ENCODE assay signal across 17 mouse cellular contexts in the genomic region with DNA sequence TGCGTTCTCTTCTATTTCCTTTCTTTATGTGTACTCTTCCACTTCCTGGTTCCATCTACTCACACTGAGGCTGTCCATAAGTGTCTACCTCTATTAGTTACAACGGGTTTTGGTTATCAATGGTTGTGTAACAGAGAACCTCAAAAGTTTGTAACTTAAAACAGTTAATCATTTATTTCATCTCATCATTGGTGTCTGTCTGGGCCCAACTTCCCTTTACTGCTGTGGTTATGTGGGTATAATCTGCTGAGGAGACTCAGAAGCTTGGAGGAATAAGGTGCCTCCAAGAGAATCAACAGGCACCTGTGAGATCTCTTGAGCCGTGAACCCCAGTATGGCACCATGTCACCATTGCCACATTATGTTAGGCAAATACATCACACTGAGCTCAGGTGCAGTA.
"Had no signal": no experiment of that assay in that cellular context is flagged by ENCODE, and none has a peak within 500 bp of the region (broad histone marks: within the 10 kb centered on the region; RNA-seq: fewer than 3 reads in every experiment).

No protein-coding gene starts in this region.

- H3K27me3 ChIP-seq: liver, embryonic 13.5 days; megakaryocyte, embryonic 14.5 days; midbrain, embryonic 13.5 days had no signal

- H3K9ac ChIP-seq: liver, embryonic 13.5 days; midbrain, embryonic 13.5 days had no signal

- H3K9me3 ChIP-seq: liver, embryonic 13.5 days; megakaryocyte, embryonic 14.5 days; midbrain, embryonic 10.5 days; midbrain, embryonic 13.5 days had no signal

- H3K4me3 ChIP-seq: layer of hippocampus, adult 2 months; liver, embryonic 13.5 days; megakaryocyte, embryonic 14.5 days; midbrain, embryonic 10.5 days; midbrain, embryonic 13.5 days; myocyte had no signal

- ATAC-seq: midbrain, embryonic 13.5 days; midbrain, embryonic 16.5 days had no signal

- H3K27ac ChIP-seq: kidney, postnatal 0 days; layer of hippocampus, adult 2 months; liver, embryonic 13.5 days; midbrain, embryonic 10.5 days; midbrain, embryonic 13.5 days had no signal

- H3K36me3 ChIP-seq: liver, embryonic 13.5 days; midbrain, embryonic 10.5 days; midbrain, embryonic 13.5 days had no signal

- DNase-seq: kidney, adult 2 months; kidney, postnatal 25 days; layer of hippocampus, adult 9-11 months; liver, embryonic 13.5 days; lung, adult 2 months; lung, postnatal 14 days; lung, postnatal 4 days; right cerebral cortex, adult 18-20 months; right cerebral cortex, postnatal 14 days; right cerebral cortex, postnatal 4 days had no signal

- H3K4me2 ChIP-seq: liver, embryonic 13.5 days; midbrain, embryonic 13.5 days had no signal

- H3K4me1 ChIP-seq: liver, embryonic 13.5 days; midbrain, embryonic 13.5 days had no signal
